Mouse (Mus musculus) forebrain, postnatal 0 days (tissue): Measurements from ENCODE around the gene Hist1h2ap. TPM values are rescaled to one million over a fixed set of nuclear protein-coding genes. Genes with fewer than 3 reads are reported as not detected.
A peak's percentile ranks its signal among the peaks of the same experiment; 100 is the strongest.
"Not testable (repeated sequence)": the region's sequence is repeated elsewhere in the genome, so short reads cannot be mapped to it uniquely, and the experiment has no call there.

ENCODE experiments used
- ATAC-seq: fragments of 200-750 bp; cut with Nextera tagmentation; 2 replicates; pipeline ENCODE4 v1.8.0; 2017; ENCODE audit warnings: mild to moderate bottlenecking, moderate library complexity
- DNase-seq: peaks from one replicate; pipeline ENCODE4 v3.0.0-alpha.2; 2015
- H3K27ac ChIP-seq: fragments of 300-500 bp; sonication (generic); 2 replicates; pipeline ENCODE4 v1.5.1; 2014; ENCODE audit warnings: low read depth, mild to moderate bottlenecking, antibody characterized with exemption, low read length, moderate library complexity, mixed read lengths
- H3K27me3 ChIP-seq: fragments of 300-500 bp; sonication (generic); 2 replicates; pipeline ENCODE4 v1.6.1; 2014; ENCODE audit warnings: mild to moderate bottlenecking, low read length, mixed read lengths; ENCODE audit not compliant: insufficient read depth
- H3K36me3 ChIP-seq: fragments of 300-500 bp; sonication (generic); 2 replicates; pipeline ENCODE4 v1.6.1; 2014; ENCODE audit warnings: mild to moderate bottlenecking, moderate library complexity; ENCODE audit not compliant: insufficient read depth
- H3K4me1 ChIP-seq: fragments of 300-500 bp; sonication (generic); 2 replicates; pipeline ENCODE4 v1.6.1; 2014; ENCODE audit warnings: antibody characterized with exemption; ENCODE audit not compliant: insufficient read depth
- H3K4me2 ChIP-seq: fragments of 300-500 bp; sonication (generic); 2 replicates; pipeline ENCODE4 v1.6.1; 2014; ENCODE audit warnings: low read depth, mild to moderate bottlenecking, moderate library complexity
- H3K4me3 ChIP-seq: fragments of 300-500 bp; sonication (generic); 2 replicates; pipeline ENCODE4 v1.5.1; 2014; ENCODE audit warnings: low read depth, low read length, mixed read lengths
- H3K9ac ChIP-seq: fragments of 300-500 bp; sonication (generic); 2 replicates; pipeline ENCODE4 v1.6.1; 2014; ENCODE audit warnings: mild to moderate bottlenecking
- H3K9me3 ChIP-seq: fragments of 300-500 bp; sonication (generic); 2 replicates; pipeline ENCODE4 v1.6.1; 2016; ENCODE audit warnings: low read length
- CTCF ChIP-seq: sonication (generic); IDR thresholded peaks from 2 replicates; pipeline ENCODE4 v1.5.1; 2016; ENCODE audit warnings: antibody characterized with exemption, control low read depth, low read depth
- WGBS: fragments of 180-500 bp; shearing (Covaris S2); extraction: QIAGEN DNeasy Blood & Tissue Kit; methylation state at CpG from one replicate; pipeline ENCODE4 v1.1.7; 2014; 5-methylcytosine and 5-hydroxymethylcytosine counted together
- polyA plus RNA-seq: library from polyadenylated mRNA; unstranded; fragments of >200 nt; fragmentation: Nextera tagmentation; extraction: Ambion mirVana; gene quantifications from 2 replicates; pipeline ENCODE4 v1.2.1, GENCODE M21; 2015
- total RNA-seq: library from RNA; depleted of rRNA; stranded (reverse); fragments of >200 nt; gene quantifications from 2 replicates; pipeline ENCODE4 v1.2.3, GENCODE M21; 2014

Hist1h2ap gene
- total and polyA plus RNA-seq, 2 experiments from 2014 or later = 655 to 748 TPM

DNA sequence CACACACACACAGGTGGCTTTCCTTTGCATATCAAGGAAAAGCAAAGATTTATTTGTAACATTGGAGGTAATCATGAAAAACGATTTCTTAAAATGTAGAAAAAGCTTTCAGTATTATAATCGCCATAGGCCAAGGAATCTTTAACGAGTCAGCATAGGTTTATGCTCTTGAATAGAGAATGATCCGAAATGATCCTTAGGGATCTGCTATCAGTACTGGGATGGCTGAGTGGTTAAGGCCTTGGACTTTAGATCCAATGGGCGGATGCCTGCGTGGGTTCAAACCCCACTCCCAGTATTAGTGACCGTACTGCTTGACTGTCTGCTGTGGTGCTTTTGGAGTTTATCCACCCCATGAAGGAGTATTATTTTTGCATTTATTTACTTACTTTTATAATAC is 37.7 kb downstream of the Hist1h2ap start:
- no peak for DNase-seq
- no peak for TF ChIP-seq CTCF
- Histone ChIP-seq H3K4me2 (no peak overlapping the region), H3K27ac (no peak overlapping the region), H3K36me3 (no peaks in the 10 kb centered on the region), H3K4me1 (no peaks in the 10 kb centered on the region), H3K9ac (no peak overlapping the region), H3K9me3 (no peaks in the 10 kb centered on the region), H3K27me3 (no peaks in the 10 kb centered on the region), H3K4me3 (no peak overlapping the region)
- WGBS = 93% methylated on average over 7 of the region's 7 CpGs
- no peak for ATAC-seq

DNA sequence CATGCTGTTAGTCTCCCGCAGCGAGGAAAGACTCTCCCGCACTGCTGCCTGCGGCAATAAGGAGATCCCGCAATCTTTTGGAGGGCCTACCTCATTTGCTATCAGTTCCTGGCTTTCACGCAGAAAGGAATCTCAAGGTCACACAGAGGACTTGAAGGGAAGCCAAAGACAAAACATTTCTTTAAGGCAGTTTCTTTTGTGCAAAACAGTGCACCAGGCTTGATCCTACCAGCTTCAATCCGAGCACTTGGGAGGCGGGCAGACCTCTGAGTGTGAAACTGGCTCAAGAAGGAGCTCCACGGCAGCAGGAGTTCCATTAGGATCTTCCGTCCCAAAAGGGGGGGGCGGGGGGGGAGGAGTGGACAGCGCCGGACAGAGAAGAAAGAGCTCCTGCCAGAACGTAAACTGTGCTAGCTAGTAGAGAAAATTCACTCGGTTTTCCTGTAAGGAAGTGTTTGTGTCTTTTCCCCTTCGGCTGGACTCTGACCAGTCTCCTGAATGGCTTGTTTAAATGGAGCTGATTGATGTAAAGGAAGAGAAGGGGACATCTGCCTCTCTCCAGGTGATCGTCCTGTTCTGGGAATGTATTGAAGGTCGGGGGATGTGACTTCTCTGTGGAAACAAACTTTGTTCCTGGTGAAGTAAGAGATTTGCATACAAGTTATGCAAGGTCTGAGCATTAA is 42.6 kb downstream of the Hist1h2ap start:
- Histone ChIP-seq H3K4me3 (no peak overlapping the region), H3K36me3 (no peaks in the 10 kb centered on the region), H3K4me1 (peaks cover 7% of the 10 kb centered on the region), H3K4me2 (peak overlapping the region; percentile 33), H3K9me3 (no peaks in the 10 kb centered on the region), H3K27ac (no peak overlapping the region), H3K9ac (peak overlapping the region; percentile 33; the same call in 1 of the 2 replicates), H3K27me3 (no peaks in the 10 kb centered on the region)
- TF ChIP-seq CTCF = no peak
- no peak for DNase-seq
- ATAC-seq = no peak
- WGBS = 10% methylated on average over 17 of the region's 18 CpGs

DNA sequence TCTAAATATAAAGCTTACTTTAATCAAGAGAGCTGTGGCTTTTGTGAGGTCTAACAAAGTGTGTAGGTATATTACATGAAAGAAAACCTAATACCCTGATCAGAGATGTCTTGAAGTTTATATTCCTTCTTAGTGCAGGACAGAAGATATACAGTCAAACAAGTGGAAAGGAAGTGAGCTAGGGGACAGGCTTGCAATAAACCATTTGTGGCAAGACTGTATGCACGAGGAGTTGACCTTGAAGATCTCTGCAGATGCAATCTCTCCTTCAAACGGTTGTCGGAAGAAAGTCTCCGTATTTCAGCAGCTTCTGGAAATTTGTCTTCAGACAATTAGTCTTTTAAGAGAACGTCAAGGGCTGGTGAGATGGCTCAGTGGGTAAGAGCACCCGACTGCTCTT is 43.4 kb downstream of the Hist1h2ap start:
- no peak overlapping the region for H3K4me3 ChIP-seq
- peaks cover 7% of the 10 kb centered on the region for H3K4me1 ChIP-seq
- H3K9me3 ChIP-seq = no peaks in the 10 kb centered on the region
- H3K4me2 ChIP-seq = no peak overlapping the region
- no peaks in the 10 kb centered on the region for H3K36me3 ChIP-seq
- DNase-seq (no peak), ATAC-seq (no peak)
- H3K9ac ChIP-seq = no peak overlapping the region
- TF ChIP-seq CTCF = no peak
- no peaks in the 10 kb centered on the region for H3K27me3 ChIP-seq
- WGBS = 69% methylated on average over 6 of the region's 6 CpGs
- no peak overlapping the region for H3K27ac ChIP-seq

DNA sequence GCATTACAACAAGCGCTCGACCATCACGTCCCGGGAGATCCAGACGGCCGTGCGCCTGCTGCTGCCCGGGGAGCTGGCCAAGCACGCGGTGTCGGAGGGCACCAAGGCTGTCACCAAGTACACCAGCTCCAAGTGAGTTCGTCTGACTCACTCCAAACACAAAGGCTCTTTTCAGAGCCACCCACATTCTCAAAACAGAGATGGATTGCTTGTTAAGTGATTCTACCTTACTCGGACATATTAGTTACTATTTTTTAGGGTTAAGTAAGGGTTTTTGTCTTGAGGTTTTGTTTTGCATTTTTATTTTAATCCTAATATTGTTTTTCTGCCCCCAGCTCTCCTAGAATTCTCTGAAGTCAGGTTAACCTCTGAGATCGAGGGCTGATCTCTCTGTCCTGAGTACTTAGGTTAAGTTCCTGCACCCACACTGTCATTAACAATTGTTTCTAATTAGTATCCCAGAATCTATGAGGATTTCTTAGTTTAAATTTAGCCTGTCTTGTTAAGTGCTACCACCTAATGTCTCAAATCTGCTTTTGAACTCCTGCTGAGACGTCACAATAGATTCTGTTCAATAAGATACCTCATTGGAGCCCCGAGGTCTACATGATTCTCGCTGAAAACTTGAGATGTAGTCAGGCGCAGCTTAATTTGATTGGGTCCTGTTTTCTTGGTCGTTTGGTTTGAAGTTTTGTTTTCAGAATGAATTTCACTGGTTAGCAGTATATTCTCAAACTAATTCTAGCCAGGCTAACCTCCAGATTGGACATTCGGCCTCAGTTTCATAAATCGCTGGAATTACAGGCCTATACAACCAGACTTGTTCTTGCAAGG is 45.3 kb downstream of the Hist1h2ap start:
- ATAC-seq = peak; percentile 12
- no peak for DNase-seq

DNA sequence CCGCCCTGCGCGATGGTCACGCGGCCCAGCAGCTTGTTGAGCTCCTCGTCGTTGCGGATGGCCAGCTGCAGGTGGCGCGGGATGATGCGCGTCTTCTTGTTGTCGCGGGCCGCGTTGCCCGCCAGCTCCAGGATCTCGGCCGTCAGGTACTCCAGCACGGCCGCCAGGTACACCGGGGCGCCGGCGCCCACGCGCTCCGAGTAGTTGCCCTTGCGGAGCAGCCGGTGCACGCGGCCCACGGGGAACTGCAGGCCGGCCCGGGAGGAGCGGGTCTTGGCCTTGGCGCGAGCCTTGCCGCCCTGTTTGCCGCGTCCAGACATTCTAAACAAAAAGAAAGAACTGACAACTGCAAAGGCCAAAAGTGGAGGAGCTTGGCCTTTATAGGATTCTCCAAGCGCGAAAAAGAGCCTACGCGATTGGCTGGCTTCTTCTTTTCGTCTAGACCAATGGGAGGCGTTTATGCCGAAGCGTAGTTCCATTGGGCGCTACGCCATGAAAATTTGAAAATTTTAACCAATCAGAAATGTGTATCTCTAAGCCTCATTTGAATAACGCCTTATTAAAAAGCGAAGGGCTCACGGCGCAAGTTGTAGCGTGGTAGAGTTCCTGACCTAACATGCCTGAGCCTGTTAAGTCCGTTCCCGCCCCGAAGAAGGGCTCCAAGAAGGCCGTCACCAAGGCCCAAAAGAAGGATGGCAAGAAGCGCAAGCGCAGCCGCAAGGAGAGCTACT is 46.2 kb downstream of the Hist1h2ap start, which contains the start of the genes Hist1h2an and Hist1h2bp:
TSS of gene Hist1h2an (minus strand) at position 320 of the 731 bp plus-strand sequence.
TSS of gene Hist1h2bp (plus strand) at position 563 of the 731 bp plus-strand sequence.
- H3K27me3 ChIP-seq, H3K9me3 ChIP-seq, H3K36me3 ChIP-seq: not testable (repeated sequence)
- Histone ChIP-seq H3K27ac (peak within 1 kb of the TSS; percentile 72; the same call in 1 of the 2 replicates), H3K4me3 (peak within 1 kb of the TSS; percentile 39), H3K4me1 (peaks cover 17% of the 10 kb centered on the region), H3K4me2 (peak within 1 kb of the TSS; percentile 62), H3K9ac (0 out of 2 replicates have a peak within 1 kb of the TSS, but pooled peaks have one; percentile 37)
- WGBS = under 1% methylated on average over 34 of the region's 63 CpGs
- ATAC-seq (peak; percentile 92), DNase-seq (peak; percentile 99)

More for the DNA sequence above, 45.3 kb downstream of the Hist1h2ap start:
- H3K36me3 ChIP-seq = no peaks in the 10 kb centered on the region
- H3K4me2 ChIP-seq = peak overlapping the region; percentile 62
- peak overlapping the region; percentile 21 for H3K4me3 ChIP-seq
- H3K27ac ChIP-seq = no peak overlapping the region; the same call in 1 of the 2 replicates
- H3K4me1 ChIP-seq = peaks cover 10% of the 10 kb centered on the region
- H3K9me3 ChIP-seq = no peaks in the 10 kb centered on the region
- H3K9ac ChIP-seq = 0 out of 2 replicates have a peak overlapping the region, but pooled peaks have one; percentile 37
- WGBS = 11% methylated on average over 14 of the region's 21 CpGs
- no peaks in the 10 kb centered on the region for H3K27me3 ChIP-seq
- TF ChIP-seq CTCF = no peak

DNA sequence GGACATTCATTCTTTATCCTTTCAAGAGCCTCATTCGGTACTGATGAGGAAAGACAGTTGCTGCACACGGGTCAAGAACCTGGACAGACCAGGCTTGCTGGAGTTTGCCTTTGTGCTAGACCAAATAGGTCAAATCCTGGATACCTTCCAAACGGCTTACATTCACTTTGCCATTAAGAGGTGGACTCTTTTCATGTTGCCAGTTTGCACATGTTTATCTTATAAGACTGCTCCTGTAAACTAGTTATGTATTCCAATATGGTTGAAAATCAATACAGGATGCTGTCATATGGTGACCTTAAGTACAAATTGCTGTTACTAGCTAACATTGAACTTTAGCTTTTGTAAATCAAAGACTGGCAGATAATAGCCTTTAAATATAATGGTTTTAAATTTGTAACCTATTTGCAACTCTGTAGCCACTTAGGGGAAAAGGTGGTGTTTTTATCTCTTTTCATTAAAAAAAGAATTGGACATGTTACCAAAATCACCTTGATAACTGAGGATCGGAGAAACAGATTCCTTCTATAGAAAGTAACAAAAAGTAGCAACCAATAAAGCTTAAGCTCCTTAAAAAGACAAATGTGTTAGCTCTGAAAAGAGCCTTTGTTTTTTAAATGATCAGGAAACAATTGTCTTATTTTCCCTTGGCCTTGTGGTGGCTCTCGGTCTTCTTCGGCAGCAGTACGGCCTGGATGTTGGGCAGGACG is 47.0 kb downstream of the Hist1h2ap start:
- Histone ChIP-seq H3K9me3 (no peaks in the 10 kb centered on the region), H3K9ac (0 out of 2 replicates have a peak overlapping the region, but pooled peaks have one; percentile 33), H3K4me2 (peak overlapping the region; percentile 62), H3K36me3 (no peaks in the 10 kb centered on the region), H3K4me1 (peaks cover 17% of the 10 kb centered on the region), H3K27ac (peak overlapping the region; percentile 58; the same call in 1 of the 2 replicates), H3K27me3 (no peaks in the 10 kb centered on the region), H3K4me3 (peak overlapping the region; percentile 39)
- 2% methylated on average over 8 of the region's 8 CpGs for whole genome bisulfite sequencing
- no peak for TF ChIP-seq CTCF
- ATAC-seq (no peak), DNase-seq (no peak)
